13 mouse cellular contexts compared by ENCODE assay signal in genomic region chr14:23378351-23379087, GRCm38 (mm10).
DNase-seq lines count a peak whose midpoint lies in the region; ATAC-seq lines count a peak whose summit lies in the region.
"Had no signal": no experiment of that assay in that cellular context is flagged by ENCODE, and none has a peak within 500 bp of the region (broad histone marks: within the 10 kb centered on the region; RNA-seq: fewer than 3 reads in every experiment).

No protein-coding gene starts in this region.

- H3K4me2 ChIP-seq in forebrain, embryonic 16.5 days (ENCODE audit: low read length): no peak overlapping the region
- H3K4me2 ChIP-seq in limb, embryonic 13.5 days (replicated peaks): no peak overlapping the region
- H3K4me2 ChIP-seq: heart, embryonic 11.5 days had no signal

- DNase-seq in lung, postnatal 10 days: peak; percentile 4
- DNase-seq in lung, postnatal 25 days (ENCODE audit: low spot score): no peak
- DNase-seq in retina, embryonic 14.5 days (ENCODE audit: low spot score): peak; percentile 65
- DNase-seq in gastrocnemius, postnatal 14 days: no peak
- DNase-seq in natural killer cell, adult 2 months (ENCODE audit: low spot score in 2 of 2): no peak
- no peak for DNase-seq in layer of hippocampus, adult 11-12 months (ENCODE audit: low spot score)
- DNase-seq: cerebellum, adult 9-11 months; kidney, postnatal 36 days; lung, postnatal 14 days; thymus, adult 18-20 months had no signal

- no peak overlapping the region for H3K4me3 ChIP-seq in forebrain, embryonic 16.5 days (replicated peaks; ENCODE audit: low read length)
- H3K4me3 ChIP-seq in limb, embryonic 13.5 days: no peak overlapping the region

- 6% methylated on average over 6 of the region's 6 CpGs for WGBS in forebrain, embryonic 16.5 days
- 25% methylated on average over 6 of the region's 6 CpGs for WGBS in limb, embryonic 13.5 days

- peak; percentile 43; the same call in 1 of the 2 replicates for ATAC-seq in forebrain, embryonic 16.5 days
- ATAC-seq in limb, embryonic 13.5 days (ENCODE audit: low FRiP score, low read depth): no peak

- no peak overlapping the region for H3K27ac ChIP-seq in forebrain, embryonic 16.5 days (ENCODE audit: low read length)
- peak overlapping the region; percentile 2; the same call in 1 of the 2 replicates for H3K27ac ChIP-seq in limb, embryonic 13.5 days

- H3K4me1 ChIP-seq in forebrain, embryonic 16.5 days (replicated peaks; ENCODE audit: control insufficient read depth, insufficient read depth, low read length): peaks cover 6% of the 10 kb centered on the region; the same call in 1 of the 2 replicates
- peaks cover 12% of the 10 kb centered on the region for H3K4me1 ChIP-seq in limb, embryonic 13.5 days

- intact Hi-C loops in gastrocnemius, postnatal 14 days (cut with DNase I; ENCODE audit: low total_unique reads): no loop called here

- H3K9me3 ChIP-seq in forebrain, embryonic 16.5 days (ENCODE audit: control insufficient read depth, low read length): no peaks in the 10 kb centered on the region
- no peaks in the 10 kb centered on the region for H3K9me3 ChIP-seq in limb, embryonic 13.5 days

- no peaks in the 10 kb centered on the region for H3K36me3 ChIP-seq in forebrain, embryonic 16.5 days (ENCODE audit: control insufficient read depth, insufficient read depth)
- no peaks in the 10 kb centered on the region for H3K36me3 ChIP-seq in limb, embryonic 13.5 days

- no peak overlapping the region for H3K9ac ChIP-seq in forebrain, embryonic 16.5 days (replicated peaks; ENCODE audit: low read depth, low read length)
- H3K9ac ChIP-seq in limb, embryonic 13.5 days: no peak overlapping the region

- H3K27me3 ChIP-seq in forebrain, embryonic 16.5 days (replicated peaks; ENCODE audit: control insufficient read depth, insufficient read depth, low read length): peaks cover 3% of the 10 kb centered on the region; the same call in 1 of the 2 replicates
- H3K27me3 ChIP-seq in limb, embryonic 13.5 days: no peaks in the 10 kb centered on the region

Comparison
In these comparisons a context has a peak if more than half of its experiments do, and no peak if none do; other contexts are left out.
1. DNase-seq: peak in lung, postnatal 10 days (single experiment) and retina, embryonic 14.5 days (single experiment); none in lung, postnatal 25 days (single experiment), gastrocnemius, postnatal 14 days (single experiment), natural killer cell, adult 2 months (0 of 2) and layer of hippocampus, adult 11-12 months (single experiment).